ENCODE assay signal across 7 mouse cellular contexts in genomic region chr2:19715564-19716238, GRCm38 (mm10). TPM values are rescaled to one million over a fixed set of nuclear protein-coding genes. Genes with fewer than 3 reads are reported as not detected.
DNase-seq lines count a peak whose midpoint lies in the region; ATAC-seq lines count a peak whose summit lies in the region.

No protein-coding gene starts in this region.

- no peaks in the 10 kb centered on the region for H3K9me3 ChIP-seq in hindbrain, embryonic 14.5 days (ENCODE audit: control insufficient read depth, low read length)

- H3K36me3 ChIP-seq in hindbrain, embryonic 14.5 days (replicated peaks; ENCODE audit: control insufficient read depth, insufficient read depth) = no peaks in the 10 kb centered on the region

- H3K4me3 ChIP-seq in hindbrain, embryonic 14.5 days (replicated peaks; ENCODE audit: low read length) = 0 out of 2 replicates have a peak overlapping the region, but pooled peaks have one; percentile 13

- H3K27me3 ChIP-seq in hindbrain, embryonic 14.5 days (ENCODE audit: control insufficient read depth, insufficient read depth, low read length) = no peaks in the 10 kb centered on the region

- no peak overlapping the region for H3K27ac ChIP-seq in hindbrain, embryonic 14.5 days

- no peak overlapping the region for H3K9ac ChIP-seq in hindbrain, embryonic 14.5 days

- H3K4me1 ChIP-seq in hindbrain, embryonic 14.5 days (replicated peaks; ENCODE audit: control insufficient read depth, insufficient read depth, low read length) = no peaks in the 10 kb centered on the region

- peak; percentile 38 for DNase-seq in adipocyte (ENCODE audit: low spot score)
- DNase-seq in cerebellum, postnatal 36 days = peak; percentile 42 to 49
- DNase-seq in frontal cortex, postnatal 36 days (ENCODE audit: low spot score in 2 of 2) = peak; percentile 56 to 68
- DNase-seq in hindbrain, embryonic 14.5 days (ENCODE audit: low spot score) = peak; percentile 86
- peak; percentile 46 to 70 for DNase-seq in layer of hippocampus, postnatal 14 days (ENCODE audit: low spot score in 2 of 2)
- DNase-seq in lung, postnatal 14 days = peak; percentile 80
- DNase-seq in right cerebral cortex, adult 18-20 months = peak; percentile 59

- H3K4me2 ChIP-seq in hindbrain, embryonic 14.5 days (replicated peaks) = peak overlapping the region; percentile 50

- WGBS in hindbrain, embryonic 14.5 days = 27% methylated on average over 11 of the region's 11 CpGs

- ATAC-seq in hindbrain, embryonic 14.5 days (ENCODE audit: low FRiP score) = peak; percentile 84

RNA-seq across cellular contexts. Expression of gene Otud1, which starts 58.1 kb away (rescaled TPM):
- polyA plus RNA-seq in hindbrain, embryonic 14.5 days (2014; fragmentation: Nextera tagmentation; extraction: Ambion mirVana) = 2.3 and 2.6 TPM in 2 replicates
- total RNA-seq in layer of hippocampus, postnatal 14 days (2021) = 1 to 10 TPM; 7.8 to 9.1 TPM
